Mouse (Mus musculus) spleen, postnatal 14 days (tissue): ENCODE measurements around the gene Crtc3.

Experiments
- DNase-seq, 2 experiments: peaks; one replicate each; pipeline ENCODE4 v3.0.0; 2021 to 2022; ENCODE audit warnings: low spot score in 2 of 2

The Crtc3 gene

GRCm38 (mm10) chr7:80641497-80641896 is 47.2 kb downstream of the Crtc3 start:
- no peak for DNase-seq

GRCm38 (mm10) chr7:80639981-80640380 is 48.7 kb downstream of the Crtc3 start:
- DNase-seq = no peak

- no peak for DNase-seq
These were observed 50.2 kb downstream of the Crtc3 start for GRCm38 (mm10) chr7:80638460-80638859.

- no peak for DNase-seq
These were observed 51.5 kb downstream of the Crtc3 start for GRCm38 (mm10) chr7:80636953-80637800.

- no peak for DNase-seq
These were observed 52.3 kb downstream of the Crtc3 start for GRCm38 (mm10) chr7:80636288-80636952.

- no peak for DNase-seq
These were observed 52.8 kb downstream of the Crtc3 start for GRCm38 (mm10) chr7:80635866-80636265.

- DNase-seq = no peak
These were observed 53.9 kb downstream of the Crtc3 start for GRCm38 (mm10) chr7:80634741-80635140.

- DNase-seq = no peak
These were observed 55.0 kb downstream of the Crtc3 start for GRCm38 (mm10) chr7:80633635-80634034.

- DNase-seq = no peak
These were observed 56.7 kb downstream of the Crtc3 start for GRCm38 (mm10) chr7:80631993-80632392.

GRCm38 (mm10) chr7:80631405-80631804 is 57.3 kb downstream of the Crtc3 start:
- no peak for DNase-seq

GRCm38 (mm10) chr7:80629369-80629768 is 59.3 kb downstream of the Crtc3 start:
- no peak for DNase-seq

GRCm38 (mm10) chr7:80628708-80629183 is 59.9 kb downstream of the Crtc3 start:
- no peak for DNase-seq

GRCm38 (mm10) chr7:80626943-80627342 is 61.7 kb downstream of the Crtc3 start:
- DNase-seq = no peak

GRCm38 (mm10) chr7:80625841-80626240 is 62.8 kb downstream of the Crtc3 start:
- no peak for DNase-seq

GRCm38 (mm10) chr7:80623276-80623675 is 65.4 kb downstream of the Crtc3 start:
- DNase-seq = no peak

- no peak for DNase-seq
These were observed 72.6 kb downstream of the Crtc3 start for GRCm38 (mm10) chr7:80616096-80616495.

GRCm38 (mm10) chr7:80614042-80614441 is 74.6 kb downstream of the Crtc3 start:
- no peak for DNase-seq

- no peak for DNase-seq
These were observed 76.4 kb downstream of the Crtc3 start for GRCm38 (mm10) chr7:80612191-80612787.

- no peak for DNase-seq
These were observed 77.0 kb downstream of the Crtc3 start for GRCm38 (mm10) chr7:80611646-80612045.

- no peak for DNase-seq
These were observed 81.2 kb downstream of the Crtc3 start for GRCm38 (mm10) chr7:80607503-80607902.

- DNase-seq = no peak
These were observed 82.2 kb downstream of the Crtc3 start for GRCm38 (mm10) chr7:80606435-80606834.

GRCm38 (mm10) chr7:80605557-80605930 is 83.1 kb downstream of the Crtc3 start:
- DNase-seq = no peak
